Mouse (Mus musculus) testis, adult 2 months (tissue): ENCODE data around the gene Gpc6. TPM values are rescaled to one million over a fixed set of nuclear protein-coding genes. Genes with fewer than 3 reads are reported as not detected.

Source experiments
- H3K27ac ChIP-seq: fragments of 200-500 bp; 2 replicates; pipeline ENCODE4 v1.5.1; 2012; ENCODE audit warnings: low read depth, low read length; ENCODE audit not compliant: control insufficient read depth, insufficient read depth
- H3K27me3 ChIP-seq: fragments of 200-500 bp; 2 replicates; pipeline ENCODE4 v1.6.1; 2012; ENCODE audit warnings: mild to moderate bottlenecking, low read length, moderate library complexity; ENCODE audit not compliant: control insufficient read depth, insufficient read depth
- H3K36me3 ChIP-seq: fragments of 200-500 bp; 2 replicates; pipeline ENCODE4 v1.6.1; 2012; ENCODE audit warnings: mild to moderate bottlenecking, low read length; ENCODE audit not compliant: control insufficient read depth, insufficient read depth
- H3K4me1 ChIP-seq: fragments of 200-500 bp; 2 replicates; pipeline ENCODE4 v1.6.1; 2012; ENCODE audit warnings: low read length; ENCODE audit not compliant: control insufficient read depth, insufficient read depth
- H3K4me3 ChIP-seq: fragments of 200-500 bp; 2 replicates; pipeline ENCODE4 v1.5.1; 2012; ENCODE audit warnings: low read depth, mild to moderate bottlenecking, low read length, moderate library complexity, mixed read lengths; ENCODE audit not compliant: control insufficient read depth
- CTCF ChIP-seq: fragments of 200-500 bp; IDR thresholded peaks from 2 replicates; pipeline ENCODE4 v1.5.1; 2012; ENCODE audit warnings: low read depth, mild to moderate bottlenecking, inconsistent platforms, low read length, moderate library complexity; ENCODE audit not compliant: control insufficient read depth, insufficient read depth, insufficient replicate concordance
- POLR2A ChIP-seq: fragments of 200-500 bp; IDR thresholded peaks from 2 replicates; pipeline ENCODE4 v1.6.1; 2012; ENCODE audit warnings: low read depth, mild to moderate bottlenecking, inconsistent platforms, low read length, moderate library complexity; ENCODE audit not compliant: control insufficient read depth
- polyA plus RNA-seq: library from polyadenylated mRNA; depleted of rRNA; stranded (reverse); fragments of >200 nt; gene quantifications from 2 replicates; pipeline ENCODE4 v1.2.3, GENCODE M21; 2012

The Gpc6 gene
- polyA plus RNA-seq, 1 experiment, result 0.35 TPM

GRCm38 (mm10) chr14:117951265-117951664 lies 1026.2 kb downstream of the Gpc6 start:
- no peaks in the 10 kb centered on the region for H3K27me3 ChIP-seq
- peaks cover 2% of the 10 kb centered on the region for H3K4me1 ChIP-seq
- H3K4me3 ChIP-seq, result no peak overlapping the region
- no peaks in the 10 kb centered on the region for H3K36me3 ChIP-seq
- TF ChIP-seq POLR2A (no peak), CTCF (no peak)
- H3K27ac ChIP-seq, result no peak overlapping the region

DNA sequence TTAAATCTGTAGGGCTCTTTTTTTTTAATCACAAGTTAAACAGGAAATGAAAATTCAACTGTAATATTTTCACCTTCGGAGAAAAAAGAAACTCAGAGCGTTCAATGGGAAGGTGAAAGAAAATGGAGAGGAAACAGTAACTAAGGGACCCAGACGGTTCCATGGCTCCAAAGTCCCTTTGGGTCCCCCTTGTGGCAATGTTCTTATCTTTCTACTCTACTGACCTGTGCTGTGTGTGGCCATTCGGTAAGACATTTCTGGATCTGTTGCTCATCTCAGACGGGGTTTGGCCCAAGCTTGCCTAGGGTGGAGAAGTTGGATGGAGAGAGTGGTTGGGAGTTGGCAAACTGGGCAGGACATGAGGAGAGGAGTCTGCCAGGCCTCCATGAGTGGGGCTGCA lies 1026.6 kb downstream of the Gpc6 start:
- TF ChIP-seq CTCF (no peak), POLR2A (no peak)
- no peak overlapping the region for H3K4me3 ChIP-seq
- H3K27me3 ChIP-seq, result no peaks in the 10 kb centered on the region
- no peaks in the 10 kb centered on the region for H3K36me3 ChIP-seq
- peaks cover 2% of the 10 kb centered on the region for H3K4me1 ChIP-seq
- no peak overlapping the region for H3K27ac ChIP-seq

DNA sequence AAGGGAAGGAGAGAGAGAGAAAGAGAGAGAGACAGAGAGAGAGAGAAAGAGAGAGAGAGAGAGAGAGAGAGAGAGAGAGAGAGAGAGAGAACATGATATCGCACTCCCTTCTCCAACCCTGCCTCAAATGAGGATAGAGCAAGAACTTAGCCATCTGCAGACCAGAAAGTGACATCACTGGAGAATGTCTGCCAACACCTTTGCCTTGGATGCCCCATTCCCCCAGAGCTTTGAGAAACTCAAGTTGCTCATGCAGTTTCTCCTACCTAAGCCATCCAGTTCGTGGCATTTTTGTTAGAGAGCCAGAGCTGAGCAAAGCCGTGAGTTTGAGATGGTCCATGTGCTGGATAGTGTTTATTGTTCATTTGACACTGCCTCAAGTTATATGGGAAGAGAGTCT lies 1030.9 kb downstream of the Gpc6 start:
- no peak overlapping the region for H3K27ac ChIP-seq
- TF ChIP-seq CTCF, result no peak
- no peak for TF ChIP-seq POLR2A
- no peaks in the 10 kb centered on the region for H3K36me3 ChIP-seq
- H3K4me1 ChIP-seq, result peaks cover 2% of the 10 kb centered on the region
- no peak overlapping the region for H3K4me3 ChIP-seq
- no peaks in the 10 kb centered on the region for H3K27me3 ChIP-seq

DNA sequence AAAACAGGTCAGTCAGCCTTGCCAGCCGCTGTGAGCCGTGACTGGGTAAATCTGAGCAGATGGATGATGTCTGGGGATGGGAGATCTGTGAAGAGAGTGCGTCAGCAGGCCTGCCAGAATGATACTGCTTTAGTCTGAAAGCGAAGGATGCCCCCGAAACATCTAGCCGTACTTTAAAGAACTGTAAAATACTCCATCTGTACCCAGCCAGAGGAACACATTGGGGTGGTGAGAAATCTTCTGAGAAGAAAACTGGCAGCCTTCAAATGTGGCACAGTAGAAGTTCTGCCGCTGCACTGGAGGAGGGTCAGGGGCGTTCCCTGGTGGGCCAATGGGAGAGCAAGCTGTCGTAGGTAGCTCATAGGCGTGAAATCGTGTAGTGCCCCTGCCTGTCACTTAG lies 1033.3 kb downstream of the Gpc6 start:
- TF ChIP-seq CTCF (no peak), POLR2A (no peak)
- no peaks in the 10 kb centered on the region for H3K27me3 ChIP-seq
- H3K27ac ChIP-seq, result no peak overlapping the region
- H3K4me3 ChIP-seq, result no peak overlapping the region
- no peaks in the 10 kb centered on the region for H3K4me1 ChIP-seq
- no peaks in the 10 kb centered on the region for H3K36me3 ChIP-seq

GRCm38 (mm10) chr14:117961267-117961666 lies 1036.2 kb downstream of the Gpc6 start:
- Histone ChIP-seq H3K36me3 (no peaks in the 10 kb centered on the region), H3K27me3 (no peaks in the 10 kb centered on the region), H3K4me3 (no peak overlapping the region), H3K4me1 (no peaks in the 10 kb centered on the region), H3K27ac (no peak overlapping the region)
- no peak for TF ChIP-seq CTCF
- no peak for TF ChIP-seq POLR2A

DNA sequence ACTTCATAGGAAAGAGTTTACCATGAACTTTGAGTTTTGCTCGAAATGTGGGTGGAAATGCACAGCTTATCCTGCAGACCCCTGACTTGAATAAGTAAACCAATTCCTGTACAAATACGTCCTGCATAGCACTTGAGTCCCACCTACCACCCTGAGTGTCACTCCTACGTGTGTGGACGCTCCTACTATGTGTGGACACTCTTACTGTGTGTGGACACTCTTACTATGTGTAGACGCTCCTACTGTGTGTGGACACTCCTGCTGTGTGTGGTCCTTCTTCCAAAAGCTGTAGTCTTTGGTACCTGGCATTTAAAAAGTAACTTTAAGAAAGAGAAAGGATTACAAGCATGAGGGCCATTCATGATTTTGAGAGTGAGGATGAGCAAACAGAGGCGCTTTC lies 1036.7 kb downstream of the Gpc6 start:
- Histone ChIP-seq H3K4me3 (no peak overlapping the region), H3K4me1 (no peaks in the 10 kb centered on the region), H3K27ac (no peak overlapping the region), H3K27me3 (no peaks in the 10 kb centered on the region), H3K36me3 (no peaks in the 10 kb centered on the region)
- TF ChIP-seq POLR2A (no peak), CTCF (no peak)

- H3K27ac ChIP-seq, result no peak overlapping the region
- TF ChIP-seq CTCF (peak; percentile 80; the same call in 1 of the 2 replicates), POLR2A (no peak)
- no peaks in the 10 kb centered on the region for H3K36me3 ChIP-seq
- no peaks in the 10 kb centered on the region for H3K27me3 ChIP-seq
- no peaks in the 10 kb centered on the region for H3K4me1 ChIP-seq
- H3K4me3 ChIP-seq, result no peak overlapping the region
Observed at GRCm38 (mm10) chr14:117962453-117962852, 1037.3 kb downstream of the Gpc6 start.

GRCm38 (mm10) chr14:117972576-117972975 lies 1047.5 kb downstream of the Gpc6 start:
- Histone ChIP-seq H3K27ac (no peak overlapping the region), H3K4me1 (no peaks in the 10 kb centered on the region), H3K36me3 (no peaks in the 10 kb centered on the region), H3K27me3 (no peaks in the 10 kb centered on the region), H3K4me3 (no peak overlapping the region)
- no peak for TF ChIP-seq CTCF
- no peak for TF ChIP-seq POLR2A
